Mouse (Mus musculus): Measurements from ENCODE around the gene Map2k7.
A peak's percentile ranks its signal among the peaks of the same experiment; 100 is the strongest.

GRCm38 (mm10) chr8:4254001-4254400 is 15.5 kb downstream of the Map2k7 start:
- TF ChIP-seq POLR2A (IDR thresholded peaks at IDR 0.05; ENCODE audit: extremely low read depth, insufficient read depth, low read length) (no peak), CTCF (IDR thresholded peaks at IDR 0.05; ENCODE audit: extremely low read depth, insufficient read depth, low read length) (peak; percentile 46)

All from cortical plate, adult 2 months (tissue).